Mouse (Mus musculus) midbrain, embryonic 15.5 days (tissue): ENCODE measurements at regions not wholly inside any gene's neighbourhood (a gene's known extent, or its start where the extent isn't known, plus 50 kb on each side); places are given as distances from the start of the nearest gene placed in this dataset.

Experiments used
- ATAC-seq: fragments of 200-750 bp; cut with Nextera tagmentation; replicated peaks from 2 replicates; pipeline ENCODE4 v1.8.0; 2017; ENCODE audit warnings: moderate TSS enrichment
- H3K27ac ChIP-seq: fragments of 300-500 bp; sonication (generic); 2 replicates; pipeline ENCODE4 v1.5.1; 2015; ENCODE audit warnings: mild to moderate bottlenecking, inconsistent platforms
- H3K27me3 ChIP-seq: fragments of 300-500 bp; sonication (generic); replicated peaks from 2 replicates; pipeline ENCODE4 v1.6.1; 2015; ENCODE audit warnings: inconsistent platforms
- H3K36me3 ChIP-seq: fragments of 300-500 bp; sonication (generic); replicated peaks from 2 replicates; pipeline ENCODE4 v1.6.1; 2015; ENCODE audit warnings: inconsistent platforms
- H3K4me1 ChIP-seq: fragments of 300-500 bp; sonication (generic); 2 replicates; pipeline ENCODE4 v1.6.1; 2015; ENCODE audit warnings: inconsistent platforms
- H3K4me2 ChIP-seq: fragments of 300-500 bp; sonication (generic); 2 replicates; pipeline ENCODE4 v1.6.1; 2015; ENCODE audit warnings: inconsistent platforms, mild to moderate bottlenecking, moderate library complexity
- H3K4me3 ChIP-seq: fragments of 300-500 bp; sonication (generic); 2 replicates; pipeline ENCODE4 v1.5.1; 2015; ENCODE audit warnings: mild to moderate bottlenecking, inconsistent platforms
- H3K9ac ChIP-seq: fragments of 300-500 bp; sonication (generic); 2 replicates; pipeline ENCODE4 v1.6.1; 2015; ENCODE audit warnings: mild to moderate bottlenecking, inconsistent platforms
- H3K9me3 ChIP-seq: fragments of 300-500 bp; sonication (generic); 2 replicates; pipeline ENCODE4 v1.6.1; 2016; ENCODE audit warnings: inconsistent platforms
- WGBS: fragments of 180-500 bp; shearing (Covaris S2); methylation state at CpG from one replicate; pipeline ENCODE4 v1.1.7; 2015; ENCODE audit warnings: mixed read lengths; 5-methylcytosine and 5-hydroxymethylcytosine counted together

DNA sequence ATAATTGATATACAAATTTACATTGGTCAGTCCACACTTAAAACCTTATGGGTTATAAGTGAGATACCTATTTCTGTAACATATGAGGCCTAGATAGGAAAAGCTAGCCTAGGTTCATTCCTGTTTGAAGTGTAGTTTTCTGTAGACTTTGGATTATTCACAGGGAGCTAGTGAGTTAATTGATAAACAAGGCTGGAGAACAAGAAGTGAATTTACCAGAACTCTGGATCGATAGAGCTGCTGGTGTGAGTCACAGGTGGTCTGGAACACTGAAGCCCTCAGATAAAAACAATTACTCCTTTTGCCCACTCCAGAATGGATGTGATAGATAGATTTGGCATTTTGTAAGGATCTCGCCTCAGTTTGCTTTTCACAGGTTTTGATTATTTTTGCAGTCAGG, 62.0 kb upstream of the Rtl1 start:
- 83% methylated on average over 2 of the region's 2 CpGs for WGBS

GRCm38 (mm10) chr12:109674766-109675165, 74.6 kb upstream of the Rtl1 start:
- H3K4me2 ChIP-seq = no peak overlapping the region
- no peaks in the 10 kb centered on the region for H3K27me3 ChIP-seq
- peaks cover 14% of the 10 kb centered on the region; the same call in 1 of the 2 replicates for H3K36me3 ChIP-seq
- H3K27ac ChIP-seq = no peak overlapping the region
- WGBS = 84% methylated on average over 4 of the region's 4 CpGs
- H3K9ac ChIP-seq = no peak overlapping the region
- ATAC-seq = no peak
- H3K9me3 ChIP-seq = no peaks in the 10 kb centered on the region
- H3K4me1 ChIP-seq = no peaks in the 10 kb centered on the region
- H3K4me3 ChIP-seq = no peak overlapping the region

More for the DNA sequence above, 62.0 kb upstream of the Rtl1 start:
- Histone ChIP-seq H3K4me2 (no peak overlapping the region), H3K27me3 (no peaks in the 10 kb centered on the region), H3K9me3 (no peaks in the 10 kb centered on the region), H3K4me1 (no peaks in the 10 kb centered on the region), H3K36me3 (peaks cover 3% of the 10 kb centered on the region; the same call in 1 of the 2 replicates), H3K9ac (no peak overlapping the region), H3K27ac (no peak overlapping the region), H3K4me3 (no peak overlapping the region)
- no peak for ATAC-seq

- H3K4me3 ChIP-seq = no peak overlapping the region
- no peak for ATAC-seq
- WGBS = 91% methylated on average over 4 of the region's 4 CpGs
These were observed 93.9 kb upstream of the Rtl1 start for GRCm38 (mm10) chr12:109694046-109694445.

GRCm38 (mm10) chr12:109694801-109695430, 94.8 kb upstream of the Rtl1 start:
- Histone ChIP-seq H3K27me3 (no peaks in the 10 kb centered on the region), H3K9me3 (no peaks in the 10 kb centered on the region), H3K9ac (no peak overlapping the region), H3K4me2 (no peak overlapping the region), H3K4me3 (no peak overlapping the region), H3K27ac (no peak overlapping the region), H3K36me3 (peaks cover 42% of the 10 kb centered on the region), H3K4me1 (no peaks in the 10 kb centered on the region)
- 93% methylated on average over 5 of the region's 5 CpGs for WGBS
- ATAC-seq = no peak

More at GRCm38 (mm10) chr12:109694046-109694445, 93.9 kb upstream of the Rtl1 start:
- H3K9me3 ChIP-seq = no peaks in the 10 kb centered on the region
- no peak overlapping the region for H3K9ac ChIP-seq
- H3K36me3 ChIP-seq = peaks cover 42% of the 10 kb centered on the region
- H3K27me3 ChIP-seq = no peaks in the 10 kb centered on the region
- no peak overlapping the region for H3K27ac ChIP-seq
- no peak overlapping the region for H3K4me2 ChIP-seq
- H3K4me1 ChIP-seq = no peaks in the 10 kb centered on the region

GRCm38 (mm10) chr12:109706820-109707219, 106.7 kb upstream of the Rtl1 start:
- H3K4me2 ChIP-seq = no peak overlapping the region
- WGBS = 88% methylated on average over 3 of the region's 6 CpGs
- no peak overlapping the region for H3K9ac ChIP-seq
- H3K4me3 ChIP-seq = no peak overlapping the region
- ATAC-seq = no peak
- H3K4me1 ChIP-seq = no peaks in the 10 kb centered on the region
- no peak overlapping the region for H3K27ac ChIP-seq
- no peaks in the 10 kb centered on the region for H3K9me3 ChIP-seq
- H3K36me3 ChIP-seq = no peaks in the 10 kb centered on the region
- H3K27me3 ChIP-seq = no peaks in the 10 kb centered on the region

DNA sequence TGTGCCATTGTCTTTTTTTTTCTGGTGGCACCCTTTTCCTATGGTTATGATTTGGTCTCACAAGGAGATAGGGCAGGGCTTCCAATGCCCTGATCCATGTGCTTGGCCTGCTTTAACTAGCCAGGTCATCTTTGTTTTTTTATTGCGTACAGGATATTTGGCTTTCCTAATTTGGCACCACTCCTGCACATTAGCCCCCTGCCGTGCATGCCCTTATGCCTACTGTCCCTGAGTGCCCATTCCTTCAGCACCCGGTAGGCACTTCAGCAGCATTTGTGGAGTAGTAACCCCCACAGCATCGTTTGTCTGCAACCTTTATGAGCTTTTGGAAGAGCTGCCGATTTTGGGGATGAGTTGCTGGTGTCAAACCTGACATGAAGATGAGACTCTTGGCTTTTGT, 109.5 kb upstream of the Rtl1 start:
- 92% methylated on average over 5 of the region's 5 CpGs for WGBS
- no peak for ATAC-seq
- Histone ChIP-seq H3K4me3 (no peak overlapping the region), H3K4me2 (no peak overlapping the region), H3K9ac (no peak overlapping the region), H3K27ac (no peak overlapping the region), H3K9me3 (no peaks in the 10 kb centered on the region), H3K4me1 (no peaks in the 10 kb centered on the region), H3K36me3 (no peaks in the 10 kb centered on the region; the same call in 1 of the 2 replicates), H3K27me3 (no peaks in the 10 kb centered on the region)

DNA sequence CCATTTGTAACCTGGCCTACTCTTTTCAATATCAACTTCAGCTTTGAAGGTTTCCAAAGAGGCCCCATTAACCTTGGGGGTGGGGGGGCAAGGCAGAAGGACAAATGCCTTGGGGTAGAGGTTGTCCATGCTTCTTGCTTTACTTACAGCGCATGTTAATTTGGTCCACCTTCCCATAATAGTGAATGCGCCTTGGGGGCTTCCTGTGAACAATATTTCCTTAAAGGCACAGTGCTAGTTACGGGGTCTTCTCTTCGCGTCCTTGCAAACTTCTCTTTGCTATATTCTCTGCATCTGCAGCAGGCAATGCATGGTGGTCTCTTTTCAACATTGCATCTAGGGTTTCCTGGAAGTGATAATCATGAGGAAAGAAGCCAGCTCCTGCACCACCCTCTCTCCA, 111.3 kb upstream of the Rtl1 start:
- Histone ChIP-seq H3K4me2 (no peak overlapping the region), H3K36me3 (no peaks in the 10 kb centered on the region; the same call in 1 of the 2 replicates), H3K9me3 (no peaks in the 10 kb centered on the region), H3K4me3 (no peak overlapping the region), H3K9ac (no peak overlapping the region), H3K27ac (no peak overlapping the region), H3K4me1 (no peaks in the 10 kb centered on the region), H3K27me3 (no peaks in the 10 kb centered on the region)
- ATAC-seq = no peak
- 99% methylated on average over 5 of the region's 5 CpGs for WGBS

- H3K4me3 ChIP-seq = no peak overlapping the region
- H3K4me2 ChIP-seq = no peak overlapping the region
- WGBS = 85% methylated on average over 7 of the region's 7 CpGs
- peaks cover 3% of the 10 kb centered on the region; the same call in 1 of the 2 replicates for H3K36me3 ChIP-seq
- H3K4me1 ChIP-seq = no peaks in the 10 kb centered on the region
- H3K27me3 ChIP-seq = no peaks in the 10 kb centered on the region
- H3K27ac ChIP-seq = no peak overlapping the region
- no peak overlapping the region for H3K9ac ChIP-seq
- no peak for ATAC-seq
- H3K9me3 ChIP-seq = no peaks in the 10 kb centered on the region
These were observed 111.8 kb upstream of the Rtl1 start for GRCm38 (mm10) chr12:109711946-109712345.

GRCm38 (mm10) chr12:109712386-109712785, 112.3 kb upstream of the Rtl1 start:
- H3K4me3 ChIP-seq = no peak overlapping the region
- no peaks in the 10 kb centered on the region for H3K4me1 ChIP-seq
- H3K9me3 ChIP-seq = no peaks in the 10 kb centered on the region
- no peak overlapping the region for H3K4me2 ChIP-seq
- H3K27me3 ChIP-seq = no peaks in the 10 kb centered on the region
- ATAC-seq = no peak
- H3K36me3 ChIP-seq = peaks cover 7% of the 10 kb centered on the region; the same call in 1 of the 2 replicates
- no peak overlapping the region for H3K9ac ChIP-seq
- 96% methylated on average over 16 of the region's 16 CpGs for WGBS
- H3K27ac ChIP-seq = no peak overlapping the region

- 97% methylated on average over 3 of the region's 3 CpGs for WGBS
- H3K27me3 ChIP-seq = no peaks in the 10 kb centered on the region
- ATAC-seq = no peak
- H3K4me3 ChIP-seq = no peak overlapping the region
- no peak overlapping the region for H3K9ac ChIP-seq
- peaks cover 11% of the 10 kb centered on the region; the same call in 1 of the 2 replicates for H3K36me3 ChIP-seq
- no peaks in the 10 kb centered on the region for H3K9me3 ChIP-seq
- H3K4me2 ChIP-seq = no peak overlapping the region
- no peaks in the 10 kb centered on the region for H3K4me1 ChIP-seq
- no peak overlapping the region for H3K27ac ChIP-seq
These were observed 112.9 kb upstream of the Rtl1 start for GRCm38 (mm10) chr12:109713041-109713440.

- Histone ChIP-seq H3K4me1 (no peaks in the 10 kb centered on the region), H3K27ac (no peak overlapping the region), H3K9me3 (no peaks in the 10 kb centered on the region), H3K9ac (no peak overlapping the region), H3K27me3 (no peaks in the 10 kb centered on the region), H3K36me3 (peaks cover 18% of the 10 kb centered on the region; the same call in 1 of the 2 replicates), H3K4me3 (no peak overlapping the region), H3K4me2 (no peak overlapping the region)
- no peak for ATAC-seq
- 94% methylated on average over 5 of the region's 5 CpGs for WGBS
These were observed 113.9 kb upstream of the Rtl1 start for GRCm38 (mm10) chr12:109714061-109714460.

GRCm38 (mm10) chr12:109716991-109717390, 116.9 kb upstream of the Rtl1 start:
- Histone ChIP-seq H3K9ac (no peak overlapping the region), H3K4me3 (no peak overlapping the region), H3K4me2 (no peak overlapping the region), H3K27me3 (no peaks in the 10 kb centered on the region), H3K4me1 (no peaks in the 10 kb centered on the region), H3K36me3 (peaks cover 33% of the 10 kb centered on the region), H3K27ac (no peak overlapping the region), H3K9me3 (no peaks in the 10 kb centered on the region)
- WGBS = 93% methylated on average over 20 of the region's 20 CpGs
- ATAC-seq = no peak

DNA sequence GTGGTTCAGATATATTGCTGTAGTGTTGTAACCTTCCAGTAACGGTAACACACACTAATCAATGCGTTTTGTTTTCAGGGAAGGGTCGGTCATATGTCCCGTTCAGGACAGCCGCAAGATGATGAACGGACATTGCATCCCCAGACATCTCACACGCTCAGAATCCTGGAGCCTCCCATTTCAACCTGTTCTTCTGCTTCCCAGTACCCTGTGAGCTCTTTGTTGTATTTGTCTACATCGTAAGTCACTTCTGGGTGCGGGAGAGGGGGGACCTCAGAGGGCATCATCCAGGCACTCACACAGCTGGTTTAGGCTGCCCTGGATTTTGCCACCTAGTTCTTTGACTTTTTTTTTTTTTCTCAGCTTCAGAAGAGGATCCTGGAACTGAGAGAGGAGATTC, 117.9 kb upstream of the Rtl1 start:
- Histone ChIP-seq H3K27ac (no peak overlapping the region), H3K27me3 (no peaks in the 10 kb centered on the region), H3K4me3 (no peak overlapping the region), H3K36me3 (peaks cover 33% of the 10 kb centered on the region), H3K9ac (no peak overlapping the region), H3K4me2 (no peak overlapping the region), H3K4me1 (no peaks in the 10 kb centered on the region), H3K9me3 (no peaks in the 10 kb centered on the region)
- 93% methylated on average over 9 of the region's 9 CpGs for WGBS
- no peak for ATAC-seq
